Mouse (Mus musculus) C2C12 (cell line): ENCODE measurements around the gene Pidd1.

ENCODE experiments used
- CTCF ChIP-seq: IDR thresholded peaks from one replicate; pipeline ENCODE4 v1.5.1; 2011; ENCODE audit not compliant: control insufficient read depth, insufficient read depth, insufficient read length
- MAX ChIP-seq: IDR thresholded peaks from one replicate; pipeline ENCODE4 v1.6.1; 2011; ENCODE audit warnings: mild to moderate bottlenecking, control low read depth
- MYOG ChIP-seq: IDR thresholded peaks from one replicate; pipeline ENCODE4 v1.6.1; 2011; ENCODE audit not compliant: control insufficient read depth, insufficient read length; ENCODE audit errors: extremely low read depth
- USF1 ChIP-seq: IDR thresholded peaks from one replicate; pipeline ENCODE4 v1.6.1; 2011; ENCODE audit warnings: low read depth, mild to moderate bottlenecking, control low read depth, moderate library complexity

GRCm38 (mm10) chr7:141439140-141439679 is 4.6 kb downstream of the Pidd1 start:
- TF ChIP-seq MAX (no peak), CTCF (no peak), MYOG (no peak), USF1 (no peak)
